Mouse (Mus musculus) stomach, postnatal 0 days (tissue): ENCODE data around the gene Wasf2. TPM values are rescaled to one million over a fixed set of nuclear protein-coding genes. Genes with fewer than 3 reads are reported as not detected.
A peak's percentile ranks its signal among the peaks of the same experiment; 100 is the strongest.

Experiments
- ATAC-seq: fragments of 200-750 bp; cut with Nextera tagmentation; 2 replicates; pipeline ENCODE4 v1.8.0; 2017; ENCODE audit not compliant: low FRiP score, low TSS enrichment
- DNase-seq: peaks from one replicate; pipeline ENCODE4 v3.0.0-alpha.2; 2016; ENCODE audit warnings: low spot score
- H3K27ac ChIP-seq: fragments of 300-500 bp; sonication (generic); replicated peaks from 2 replicates; pipeline ENCODE4 v1.5.1; 2014; ENCODE audit warnings: mild to moderate bottlenecking, control low read depth
- H3K27me3 ChIP-seq: fragments of 300-500 bp; sonication (generic); 2 replicates; pipeline ENCODE4 v1.6.1; 2014; ENCODE audit warnings: low read length; ENCODE audit not compliant: control insufficient read depth, insufficient read depth
- H3K36me3 ChIP-seq: fragments of 300-500 bp; sonication (generic); 2 replicates; pipeline ENCODE4 v1.6.1; 2014; ENCODE audit warnings: low read length, mixed read lengths; ENCODE audit not compliant: control insufficient read depth, insufficient read depth
- H3K4me1 ChIP-seq: fragments of 300-500 bp; sonication (generic); replicated peaks from 2 replicates; pipeline ENCODE4 v1.6.1; 2014; ENCODE audit warnings: antibody characterized with exemption; ENCODE audit not compliant: control insufficient read depth, insufficient read depth
- H3K4me2 ChIP-seq: fragments of 300-500 bp; sonication (generic); replicated peaks from 2 replicates; pipeline ENCODE4 v1.6.1; 2014; ENCODE audit warnings: low read depth, mild to moderate bottlenecking, control low read depth, moderate library complexity
- H3K4me3 ChIP-seq: fragments of 300-500 bp; sonication (generic); 2 replicates; pipeline ENCODE4 v1.5.1; 2014; ENCODE audit warnings: low read depth, low read length, control low read depth
- H3K9ac ChIP-seq: fragments of 300-500 bp; sonication (generic); 2 replicates; pipeline ENCODE4 v1.6.1; 2014; ENCODE audit warnings: mild to moderate bottlenecking, low read length, control low read depth, mixed read lengths
- H3K9me3 ChIP-seq: fragments of 300-500 bp; sonication (generic); 2 replicates; pipeline ENCODE4 v1.6.1; 2016; ENCODE audit warnings: low read length; ENCODE audit not compliant: control insufficient read depth
- CTCF ChIP-seq: IDR thresholded peaks from 2 replicates; pipeline ENCODE4 v1.5.1; 2016; ENCODE audit warnings: antibody characterized with exemption, low read depth, mild to moderate bottlenecking, moderate library complexity
- EP300 ChIP-seq: optimal IDR thresholded peaks from 2 replicates; pipeline ENCODE3; 2016; ENCODE audit warnings: antibody characterized with exemption
- WGBS: fragments of 180-500 bp; shearing (Covaris S2); extraction: QIAGEN DNeasy Blood & Tissue Kit; methylation state at CpG from one replicate; pipeline ENCODE4 v1.1.7; 2014; 5-methylcytosine and 5-hydroxymethylcytosine counted together
- polyA plus RNA-seq: library from polyadenylated mRNA; unstranded; fragments of >200 nt; fragmentation: Nextera tagmentation; extraction: Ambion mirVana; gene quantifications from 2 replicates; pipeline ENCODE4 v1.2.1, GENCODE M21; 2015

Gene Wasf2
- polyA plus RNA-seq, 1 experiment from 2014 or later, result 84.2 TPM

DNA sequence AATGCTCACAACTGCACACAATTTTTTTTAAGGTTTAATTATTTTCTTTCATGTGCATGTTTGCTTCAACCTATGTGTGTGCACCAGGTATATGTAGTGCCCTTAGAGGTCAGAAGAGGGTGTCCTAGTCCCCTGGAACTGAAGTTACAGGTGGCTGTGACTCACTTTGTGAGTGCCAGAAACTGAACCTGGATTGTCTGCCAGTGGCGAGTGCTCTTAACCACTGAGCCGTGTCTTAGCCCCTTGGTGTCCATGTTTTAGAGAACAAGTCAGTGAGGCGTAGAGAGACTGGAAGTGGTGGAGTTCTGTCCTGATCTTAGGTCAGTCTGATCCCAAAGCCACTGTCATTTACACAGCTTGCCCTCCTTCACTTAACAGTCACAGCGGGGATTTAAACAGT lies 2.4 kb upstream of the Wasf2 start:
- ATAC-seq (no peak), DNase-seq (no peak)
- Histone ChIP-seq H3K9me3 (no peaks in the 10 kb centered on the region), H3K27me3 (no peaks in the 10 kb centered on the region), H3K4me3 (no peak overlapping the region), H3K27ac (peak overlapping the region; percentile 8; the same call in 1 of the 2 replicates), H3K9ac (no peak overlapping the region), H3K36me3 (no peaks in the 10 kb centered on the region), H3K4me2 (no peak overlapping the region), H3K4me1 (0 out of 2 replicates have a peak, but pooled peaks cover 2% of the 10 kb centered on the region)
- WGBS, result 78% methylated on average over 4 of the region's 4 CpGs
- TF ChIP-seq EP300 (no peak), CTCF (peak; percentile 39)

DNA sequence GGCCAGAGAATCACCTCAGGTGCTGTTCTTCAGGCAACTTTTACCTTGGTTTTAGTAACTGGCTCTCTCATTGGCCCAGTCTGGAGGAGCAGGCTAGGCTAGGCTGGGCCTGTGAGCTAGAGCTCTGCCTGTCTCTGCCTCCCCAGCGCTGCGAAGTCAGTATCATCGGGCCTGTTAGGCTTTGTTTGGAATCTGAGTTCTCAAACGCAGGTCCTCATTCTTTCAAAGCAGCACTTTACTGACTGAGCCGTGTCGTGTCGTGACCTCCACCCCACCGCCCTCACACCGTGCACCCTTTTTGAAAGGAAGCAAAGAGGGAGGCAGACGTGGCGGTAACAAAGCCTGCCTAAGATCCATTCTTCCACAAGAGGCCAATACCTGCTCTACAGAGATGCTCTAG lies 914 bp upstream of the Wasf2 start:
- Histone ChIP-seq H3K27ac (peak overlapping the region; percentile 90), H3K36me3 (no peaks in the 10 kb centered on the region), H3K9me3 (no peaks in the 10 kb centered on the region), H3K9ac (peak overlapping the region; percentile 55; the same call in 1 of the 2 replicates), H3K4me2 (peak overlapping the region; percentile 56), H3K4me1 (0 out of 2 replicates have a peak, but pooled peaks cover 2% of the 10 kb centered on the region), H3K4me3 (peak overlapping the region; percentile 97), H3K27me3 (no peaks in the 10 kb centered on the region)
- DNase-seq (no peak), ATAC-seq (no peak)
- no peak for TF ChIP-seq EP300
- no peak for TF ChIP-seq CTCF
- WGBS, result 38% methylated on average over 11 of the region's 11 CpGs

- Histone ChIP-seq H3K4me3 (peak overlapping the region; percentile 97), H3K9me3 (no peaks in the 10 kb centered on the region), H3K36me3 (no peaks in the 10 kb centered on the region; the same call in 1 of the 2 replicates), H3K27ac (peak overlapping the region; percentile 97), H3K9ac (peak overlapping the region; percentile 98), H3K4me2 (peak overlapping the region; percentile 73), H3K4me1 (0 out of 2 replicates have a peak, but pooled peaks cover 2% of the 10 kb centered on the region), H3K27me3 (no peaks in the 10 kb centered on the region)
- DNase-seq (peak; percentile 43), ATAC-seq (no peak)
- under 1% methylated on average over 17 of the region's 17 CpGs for WGBS
- TF ChIP-seq CTCF (no peak), EP300 (no peak)
Observed at GRCm38 (mm10) chr4:133130890-133131741, 811 bp downstream of the Wasf2 start.

DNA sequence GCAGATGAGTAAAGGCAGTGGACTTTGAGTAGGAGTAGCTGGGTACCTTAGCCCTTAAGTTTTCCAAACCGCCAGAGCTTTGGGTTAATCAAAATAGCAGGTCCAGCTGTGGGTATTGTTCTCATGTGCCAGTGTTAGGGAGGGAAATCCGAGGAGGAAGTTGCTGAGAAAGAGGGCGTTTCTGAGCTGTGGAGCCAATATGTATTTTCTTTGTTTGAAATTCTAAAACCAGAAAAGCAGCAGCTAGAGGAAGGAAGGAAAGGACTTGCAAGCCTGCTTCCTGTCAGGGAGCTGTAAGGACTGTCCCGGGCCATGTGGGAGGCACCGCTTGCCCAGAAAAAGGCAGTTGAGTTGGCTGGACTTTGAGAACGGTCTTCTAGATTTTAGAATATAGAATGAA lies 1.7 kb downstream of the Wasf2 start:
- 0 out of 2 replicates have a peak, but pooled peaks cover 2% of the 10 kb centered on the region for H3K4me1 ChIP-seq
- H3K9ac ChIP-seq, result peak overlapping the region; percentile 98; the same call in 1 of the 2 replicates
- no peaks in the 10 kb centered on the region for H3K9me3 ChIP-seq
- peak overlapping the region; percentile 97 for H3K27ac ChIP-seq
- no peaks in the 10 kb centered on the region for H3K27me3 ChIP-seq
- TF ChIP-seq CTCF, result no peak
- peak; percentile 64 for TF ChIP-seq EP300
- peak overlapping the region; percentile 97 for H3K4me3 ChIP-seq
- H3K36me3 ChIP-seq, result no peaks in the 10 kb centered on the region; the same call in 1 of the 2 replicates
- H3K4me2 ChIP-seq, result peak overlapping the region; percentile 73
- peak; percentile 31; the same call in 1 of the 2 replicates for ATAC-seq
- DNase-seq, result peak; percentile 60
- 2% methylated on average over 6 of the region's 6 CpGs for WGBS

GRCm38 (mm10) chr4:133136946-133137345 lies 6.6 kb downstream of the Wasf2 start:
- 53% methylated on average over 1 of the region's 1 CpGs for WGBS
- ATAC-seq, result no peak
- no peak overlapping the region for H3K4me3 ChIP-seq
- no peak overlapping the region for H3K27ac ChIP-seq
- H3K4me1 ChIP-seq, result no peaks in the 10 kb centered on the region
- no peaks in the 10 kb centered on the region for H3K9me3 ChIP-seq
- no peaks in the 10 kb centered on the region for H3K27me3 ChIP-seq
- no peak for DNase-seq
- no peak overlapping the region for H3K4me2 ChIP-seq
- H3K36me3 ChIP-seq, result peaks cover 2% of the 10 kb centered on the region; the same call in 1 of the 2 replicates
- no peak overlapping the region for H3K9ac ChIP-seq
- no peak for TF ChIP-seq EP300
- TF ChIP-seq CTCF, result no peak

DNA sequence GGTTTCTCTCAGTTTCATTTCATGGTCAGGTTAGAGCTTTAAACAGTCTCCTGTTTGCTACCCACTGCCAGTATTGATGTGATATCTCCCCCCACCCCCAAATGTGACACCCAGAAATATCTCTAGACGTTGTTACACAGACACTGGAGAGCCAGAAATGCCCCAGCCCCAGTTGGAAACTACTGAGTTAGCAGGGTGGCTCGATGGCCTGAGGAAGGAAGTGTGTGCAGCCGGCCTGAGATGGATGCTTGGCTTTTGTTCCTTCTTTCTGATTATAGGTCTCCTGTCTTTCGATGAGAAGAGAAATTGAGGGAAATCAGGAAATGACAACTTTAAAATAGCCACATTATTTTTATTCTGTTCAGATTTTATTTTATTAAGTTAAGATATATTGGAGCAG lies 8.7 kb downstream of the Wasf2 start:
- H3K36me3 ChIP-seq, result peaks cover 2% of the 10 kb centered on the region
- H3K9me3 ChIP-seq, result no peaks in the 10 kb centered on the region
- 85% methylated on average over 4 of the region's 4 CpGs for WGBS
- H3K4me2 ChIP-seq, result no peak overlapping the region
- H3K4me3 ChIP-seq, result no peak overlapping the region
- TF ChIP-seq EP300, result no peak
- H3K27me3 ChIP-seq, result no peaks in the 10 kb centered on the region
- ATAC-seq (no peak), DNase-seq (no peak)
- no peak overlapping the region for H3K27ac ChIP-seq
- no peaks in the 10 kb centered on the region for H3K4me1 ChIP-seq
- H3K9ac ChIP-seq, result no peak overlapping the region
